Mouse (Mus musculus) testis, adult 2 months (tissue): ENCODE data around the gene Gpc6. TPM values are rescaled to one million over a fixed set of nuclear protein-coding genes. Genes with fewer than 3 reads are reported as not detected.

ENCODE experiments used
- H3K27ac ChIP-seq: fragments of 200-500 bp; 2 replicates; pipeline ENCODE4 v1.5.1; 2012; ENCODE audit warnings: low read depth, low read length; ENCODE audit not compliant: control insufficient read depth, insufficient read depth
- H3K27me3 ChIP-seq: fragments of 200-500 bp; 2 replicates; pipeline ENCODE4 v1.6.1; 2012; ENCODE audit warnings: mild to moderate bottlenecking, low read length, moderate library complexity; ENCODE audit not compliant: control insufficient read depth, insufficient read depth
- H3K36me3 ChIP-seq: fragments of 200-500 bp; 2 replicates; pipeline ENCODE4 v1.6.1; 2012; ENCODE audit warnings: mild to moderate bottlenecking, low read length; ENCODE audit not compliant: control insufficient read depth, insufficient read depth
- H3K4me1 ChIP-seq: fragments of 200-500 bp; 2 replicates; pipeline ENCODE4 v1.6.1; 2012; ENCODE audit warnings: low read length; ENCODE audit not compliant: control insufficient read depth, insufficient read depth
- H3K4me3 ChIP-seq: fragments of 200-500 bp; 2 replicates; pipeline ENCODE4 v1.5.1; 2012; ENCODE audit warnings: low read depth, mild to moderate bottlenecking, low read length, moderate library complexity, mixed read lengths; ENCODE audit not compliant: control insufficient read depth
- CTCF ChIP-seq: fragments of 200-500 bp; IDR thresholded peaks from 2 replicates; pipeline ENCODE4 v1.5.1; 2012; ENCODE audit warnings: low read depth, mild to moderate bottlenecking, inconsistent platforms, low read length, moderate library complexity; ENCODE audit not compliant: control insufficient read depth, insufficient read depth, insufficient replicate concordance
- POLR2A ChIP-seq: fragments of 200-500 bp; IDR thresholded peaks from 2 replicates; pipeline ENCODE4 v1.6.1; 2012; ENCODE audit warnings: low read depth, mild to moderate bottlenecking, inconsistent platforms, low read length, moderate library complexity; ENCODE audit not compliant: control insufficient read depth
- polyA plus RNA-seq: library from polyadenylated mRNA; depleted of rRNA; stranded (reverse); fragments of >200 nt; gene quantifications from 2 replicates; pipeline ENCODE4 v1.2.3, GENCODE M21; 2012

Gpc6 gene
- polyA plus RNA-seq, 1 experiment, result 0.35 TPM

- no peaks in the 10 kb centered on the region for H3K36me3 ChIP-seq
- no peaks in the 10 kb centered on the region for H3K27me3 ChIP-seq
- H3K27ac ChIP-seq, result no peak overlapping the region
- TF ChIP-seq CTCF (no peak), POLR2A (no peak)
- H3K4me1 ChIP-seq, result no peaks in the 10 kb centered on the region
- H3K4me3 ChIP-seq, result no peak overlapping the region
Observed at GRCm38 (mm10) chr14:117773373-117773772, 848.3 kb downstream of the Gpc6 start.

GRCm38 (mm10) chr14:117777866-117778500 lies 852.9 kb downstream of the Gpc6 start:
- Histone ChIP-seq H3K27me3 (no peaks in the 10 kb centered on the region), H3K4me3 (no peak overlapping the region), H3K4me1 (no peaks in the 10 kb centered on the region), H3K27ac (no peak overlapping the region), H3K36me3 (no peaks in the 10 kb centered on the region)
- TF ChIP-seq POLR2A, result no peak
- no peak for TF ChIP-seq CTCF

GRCm38 (mm10) chr14:117778538-117779413 lies 853.7 kb downstream of the Gpc6 start:
- Histone ChIP-seq H3K27me3 (no peaks in the 10 kb centered on the region), H3K27ac (no peak overlapping the region), H3K36me3 (no peaks in the 10 kb centered on the region), H3K4me1 (no peaks in the 10 kb centered on the region), H3K4me3 (no peak overlapping the region)
- TF ChIP-seq POLR2A, result no peak
- no peak for TF ChIP-seq CTCF

- TF ChIP-seq POLR2A (no peak), CTCF (no peak)
- Histone ChIP-seq H3K4me1 (peaks cover 2% of the 10 kb centered on the region; the same call in 1 of the 2 replicates), H3K27me3 (no peaks in the 10 kb centered on the region)
Observed at GRCm38 (mm10) chr14:117781724-117782123, 856.6 kb downstream of the Gpc6 start.

GRCm38 (mm10) chr14:117783671-117784262 lies 858.7 kb downstream of the Gpc6 start:
- Histone ChIP-seq H3K4me3 (no peak overlapping the region), H3K27me3 (no peaks in the 10 kb centered on the region), H3K27ac (no peak overlapping the region), H3K36me3 (no peaks in the 10 kb centered on the region), H3K4me1 (peaks cover 2% of the 10 kb centered on the region; the same call in 1 of the 2 replicates)
- TF ChIP-seq POLR2A, result no peak
- TF ChIP-seq CTCF, result no peak

More at GRCm38 (mm10) chr14:117781724-117782123, 856.6 kb downstream of the Gpc6 start:
- no peaks in the 10 kb centered on the region for H3K36me3 ChIP-seq
- H3K4me3 ChIP-seq, result no peak overlapping the region
- no peak overlapping the region for H3K27ac ChIP-seq

GRCm38 (mm10) chr14:117784960-117785359 lies 859.8 kb downstream of the Gpc6 start:
- Histone ChIP-seq H3K27ac (no peak overlapping the region), H3K36me3 (no peaks in the 10 kb centered on the region), H3K4me1 (peaks cover 2% of the 10 kb centered on the region; the same call in 1 of the 2 replicates), H3K4me3 (no peak overlapping the region), H3K27me3 (no peaks in the 10 kb centered on the region)
- TF ChIP-seq CTCF, result no peak
- no peak for TF ChIP-seq POLR2A

GRCm38 (mm10) chr14:117785507-117786085 lies 860.5 kb downstream of the Gpc6 start:
- H3K4me1 ChIP-seq, result peaks cover 2% of the 10 kb centered on the region; the same call in 1 of the 2 replicates
- TF ChIP-seq CTCF (no peak), POLR2A (no peak)
- no peak overlapping the region for H3K27ac ChIP-seq
- H3K36me3 ChIP-seq, result no peaks in the 10 kb centered on the region
- H3K27me3 ChIP-seq, result no peaks in the 10 kb centered on the region
- H3K4me3 ChIP-seq, result no peak overlapping the region
